Mouse (Mus musculus): ENCODE measurements at regions not wholly inside any gene's neighbourhood (a gene's known extent, or its start where the extent isn't known, plus 50 kb on each side); places are given as distances from the start of the nearest gene placed in this dataset.

DNA sequence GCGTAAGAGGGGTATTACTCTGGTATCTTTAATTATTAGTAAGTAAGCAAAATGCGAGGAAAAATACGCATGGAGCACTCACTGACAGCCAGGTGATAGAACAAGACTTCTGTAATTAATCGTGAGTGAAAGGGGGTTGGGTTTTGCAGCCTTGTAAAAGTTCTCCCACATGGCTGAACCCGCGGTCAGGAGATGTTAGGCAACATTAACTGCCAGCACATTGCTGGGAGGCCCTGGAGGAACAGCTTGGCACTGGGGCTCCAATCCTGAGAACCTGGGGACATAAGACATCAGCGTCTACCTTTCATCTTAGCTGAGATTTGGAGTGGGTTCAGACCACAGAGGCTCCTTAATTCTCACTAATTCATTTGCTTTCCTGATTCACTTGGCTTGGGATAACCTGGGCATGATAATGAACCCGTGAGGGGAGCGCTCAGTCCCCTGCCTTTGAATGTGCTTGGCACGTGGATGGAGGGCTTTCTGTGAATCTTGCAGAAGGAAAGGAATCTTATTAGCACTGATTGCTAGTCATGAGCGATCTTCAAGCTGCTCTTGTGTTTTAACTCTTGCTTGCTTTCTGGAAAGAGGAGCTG lies 241.3 kb downstream of the Fign start:
- Histone ChIP-seq H3K9ac (ENCODE audit: low read depth, low read length) (no peak overlapping the region), H3K4me1 (replicated peaks; ENCODE audit: control insufficient read depth, insufficient read depth, low read length) (no peaks in the 10 kb centered on the region), H3K9me3 (ENCODE audit: control insufficient read depth, low read length) (no peaks in the 10 kb centered on the region), H3K4me3 (ENCODE audit: low read depth, low read length) (no peak overlapping the region), H3K27ac (ENCODE audit: low read depth, low read length) (no peak overlapping the region), H3K36me3 (ENCODE audit: control insufficient read depth, insufficient read depth, low read length) (no peaks in the 10 kb centered on the region), H3K4me2 (replicated peaks; ENCODE audit: low read depth, low read length) (no peak overlapping the region), H3K27me3 (ENCODE audit: control insufficient read depth, insufficient read depth, low read length) (no peaks in the 10 kb centered on the region)
- DNase-seq (ENCODE audit: low spot score) (no peak), ATAC-seq (ENCODE audit: low FRiP score) (no peak)
- 63% methylated on average over 11 of the region's 11 CpGs for WGBS

DNA sequence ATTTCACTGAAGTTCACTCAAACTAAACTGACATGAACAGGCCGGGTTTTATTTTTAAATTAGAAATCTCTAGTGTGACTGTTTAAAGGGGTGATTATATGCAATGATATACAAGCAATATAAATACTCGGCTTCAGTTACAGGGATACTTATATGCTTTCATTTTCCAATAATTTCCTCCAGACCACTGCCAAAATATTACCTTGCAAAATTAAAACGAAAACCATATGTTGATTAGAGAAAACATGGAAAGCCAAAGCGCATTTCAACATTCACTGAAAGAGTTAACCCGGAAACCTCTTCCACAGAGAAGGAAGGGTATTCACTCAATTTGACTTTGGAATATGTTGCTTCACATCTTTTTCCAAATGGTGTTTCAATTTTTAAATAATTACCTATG lies 242.4 kb downstream of the Fign start:
- H3K27ac ChIP-seq (ENCODE audit: low read depth, low read length): no peak overlapping the region
- ATAC-seq (ENCODE audit: low FRiP score): no peak
- DNase-seq (ENCODE audit: low spot score): no peak
- H3K27me3 ChIP-seq (ENCODE audit: control insufficient read depth, insufficient read depth, low read length): no peaks in the 10 kb centered on the region
- H3K4me2 ChIP-seq (replicated peaks; ENCODE audit: low read depth, low read length): no peak overlapping the region
- H3K9ac ChIP-seq (ENCODE audit: low read depth, low read length): no peak overlapping the region
- no peaks in the 10 kb centered on the region for H3K9me3 ChIP-seq (ENCODE audit: control insufficient read depth, low read length)
- no peak overlapping the region for H3K4me3 ChIP-seq (ENCODE audit: low read depth, low read length)
- H3K36me3 ChIP-seq (ENCODE audit: control insufficient read depth, insufficient read depth, low read length): no peaks in the 10 kb centered on the region
- WGBS: 79% methylated on average over 5 of the region's 5 CpGs
- H3K4me1 ChIP-seq (replicated peaks; ENCODE audit: control insufficient read depth, insufficient read depth, low read length): no peaks in the 10 kb centered on the region

DNA sequence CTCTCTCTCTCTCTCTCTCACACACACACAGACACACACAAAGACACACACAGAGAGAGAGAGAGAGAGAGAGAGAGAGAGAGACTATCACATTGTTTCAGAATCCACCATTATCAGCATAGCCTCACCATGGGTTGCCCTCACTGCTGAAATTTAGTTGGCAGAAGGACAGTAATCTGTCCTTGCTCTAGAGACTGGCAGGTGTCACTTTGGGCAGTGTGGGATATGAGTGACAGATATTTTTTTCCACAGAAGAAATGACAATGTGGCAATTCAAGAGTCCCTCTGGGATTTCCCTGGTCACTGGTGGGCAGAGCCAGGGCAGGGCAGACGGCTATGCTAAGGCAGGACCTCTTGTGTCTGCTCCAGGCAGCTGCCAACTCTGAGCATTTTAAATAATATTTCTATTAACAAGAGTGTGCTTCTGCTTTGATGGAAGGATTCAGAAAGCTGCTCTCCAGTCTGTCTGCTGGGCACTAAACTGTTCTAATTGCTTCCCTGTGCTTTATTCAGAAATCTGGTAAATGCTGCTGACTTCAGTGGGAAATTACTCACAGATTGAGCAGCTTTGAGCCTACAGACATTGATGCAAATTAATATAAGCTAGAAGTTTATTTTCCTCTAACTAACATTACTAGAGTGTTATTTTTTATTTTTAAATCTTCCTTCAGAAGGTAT lies 243.5 kb downstream of the Fign start:
- 24% methylated on average over 1 of the region's 1 CpGs for WGBS
- Histone ChIP-seq H3K4me3 (ENCODE audit: low read depth, low read length) (no peak overlapping the region), H3K36me3 (ENCODE audit: control insufficient read depth, insufficient read depth, low read length) (no peaks in the 10 kb centered on the region), H3K9ac (ENCODE audit: low read depth, low read length) (no peak overlapping the region), H3K4me2 (replicated peaks; ENCODE audit: low read depth, low read length) (no peak overlapping the region), H3K27me3 (ENCODE audit: control insufficient read depth, insufficient read depth, low read length) (no peaks in the 10 kb centered on the region), H3K9me3 (ENCODE audit: control insufficient read depth, low read length) (no peaks in the 10 kb centered on the region), H3K4me1 (replicated peaks; ENCODE audit: control insufficient read depth, insufficient read depth, low read length) (no peaks in the 10 kb centered on the region), H3K27ac (ENCODE audit: low read depth, low read length) (no peak overlapping the region)
- no peak for DNase-seq (ENCODE audit: low spot score)
- peak; percentile 26; the same call in 1 of the 2 replicates for ATAC-seq (ENCODE audit: low FRiP score)

GRCm38 (mm10) chr2:63853226-63853625 lies 244.6 kb downstream of the Fign start:
- DNase-seq (ENCODE audit: low spot score) (no peak), ATAC-seq (ENCODE audit: low FRiP score) (no peak)
- 63% methylated on average over 10 of the region's 10 CpGs for WGBS

GRCm38 (mm10) chr2:63852287-63852686 lies 245.6 kb downstream of the Fign start:
- Histone ChIP-seq H3K4me1 (replicated peaks; ENCODE audit: control insufficient read depth, insufficient read depth, low read length) (no peaks in the 10 kb centered on the region), H3K4me2 (replicated peaks; ENCODE audit: low read depth, low read length) (no peak overlapping the region), H3K27me3 (ENCODE audit: control insufficient read depth, insufficient read depth, low read length) (no peaks in the 10 kb centered on the region), H3K36me3 (ENCODE audit: control insufficient read depth, insufficient read depth, low read length) (no peaks in the 10 kb centered on the region), H3K27ac (ENCODE audit: low read depth, low read length) (no peak overlapping the region), H3K4me3 (ENCODE audit: low read depth, low read length) (no peak overlapping the region), H3K9me3 (ENCODE audit: control insufficient read depth, low read length) (no peaks in the 10 kb centered on the region), H3K9ac (ENCODE audit: low read depth, low read length) (no peak overlapping the region)
- ATAC-seq (ENCODE audit: low FRiP score) (0 out of 2 replicates have a peak, but pooled peaks have one; percentile 28), DNase-seq (ENCODE audit: low spot score) (no peak)
- 68% methylated on average over 6 of the region's 6 CpGs for WGBS

More at GRCm38 (mm10) chr2:63853226-63853625, 244.6 kb downstream of the Fign start:
- Histone ChIP-seq H3K27ac (ENCODE audit: low read depth, low read length) (no peak overlapping the region), H3K4me1 (replicated peaks; ENCODE audit: control insufficient read depth, insufficient read depth, low read length) (no peaks in the 10 kb centered on the region), H3K4me2 (replicated peaks; ENCODE audit: low read depth, low read length) (no peak overlapping the region), H3K9me3 (ENCODE audit: control insufficient read depth, low read length) (no peaks in the 10 kb centered on the region), H3K9ac (ENCODE audit: low read depth, low read length) (no peak overlapping the region), H3K36me3 (ENCODE audit: control insufficient read depth, insufficient read depth, low read length) (no peaks in the 10 kb centered on the region), H3K4me3 (ENCODE audit: low read depth, low read length) (no peak overlapping the region), H3K27me3 (ENCODE audit: control insufficient read depth, insufficient read depth, low read length) (no peaks in the 10 kb centered on the region)

- ATAC-seq (ENCODE audit: low FRiP score): no peak
- no peaks in the 10 kb centered on the region for H3K4me1 ChIP-seq (replicated peaks; ENCODE audit: control insufficient read depth, insufficient read depth, low read length)
- no peak overlapping the region for H3K4me2 ChIP-seq (replicated peaks; ENCODE audit: low read depth, low read length)
- DNase-seq (ENCODE audit: low spot score): no peak
- H3K9me3 ChIP-seq (ENCODE audit: control insufficient read depth, low read length): no peaks in the 10 kb centered on the region
- H3K36me3 ChIP-seq (ENCODE audit: control insufficient read depth, insufficient read depth, low read length): no peaks in the 10 kb centered on the region
- WGBS: 81% methylated on average over 5 of the region's 5 CpGs
- no peaks in the 10 kb centered on the region for H3K27me3 ChIP-seq (ENCODE audit: control insufficient read depth, insufficient read depth, low read length)
- H3K27ac ChIP-seq (ENCODE audit: low read depth, low read length): no peak overlapping the region
- no peak overlapping the region for H3K4me3 ChIP-seq (ENCODE audit: low read depth, low read length)
- H3K9ac ChIP-seq (ENCODE audit: low read depth, low read length): no peak overlapping the region
These were observed 247.8 kb downstream of the Fign start for GRCm38 (mm10) chr2:63850033-63850432.

GRCm38 (mm10) chr2:63849486-63849885 lies 248.4 kb downstream of the Fign start:
- Histone ChIP-seq H3K27ac (ENCODE audit: low read depth, low read length) (no peak overlapping the region), H3K4me1 (replicated peaks; ENCODE audit: control insufficient read depth, insufficient read depth, low read length) (no peaks in the 10 kb centered on the region), H3K9me3 (ENCODE audit: control insufficient read depth, low read length) (no peaks in the 10 kb centered on the region), H3K27me3 (ENCODE audit: control insufficient read depth, insufficient read depth, low read length) (no peaks in the 10 kb centered on the region), H3K36me3 (ENCODE audit: control insufficient read depth, insufficient read depth, low read length) (no peaks in the 10 kb centered on the region), H3K9ac (ENCODE audit: low read depth, low read length) (no peak overlapping the region), H3K4me2 (replicated peaks; ENCODE audit: low read depth, low read length) (no peak overlapping the region), H3K4me3 (ENCODE audit: low read depth, low read length) (no peak overlapping the region)
- DNase-seq (ENCODE audit: low spot score): no peak
- WGBS: 79% methylated on average over 6 of the region's 6 CpGs
- no peak for ATAC-seq (ENCODE audit: low FRiP score)

- whole genome bisulfite sequencing: 83% methylated on average over 4 of the region's 4 CpGs
- DNase-seq (ENCODE audit: low spot score) (no peak), ATAC-seq (ENCODE audit: low FRiP score) (no peak)
- no peaks in the 10 kb centered on the region for H3K9me3 ChIP-seq (ENCODE audit: control insufficient read depth, low read length)
- no peak overlapping the region for H3K9ac ChIP-seq (ENCODE audit: low read depth, low read length)
- no peaks in the 10 kb centered on the region for H3K4me1 ChIP-seq (replicated peaks; ENCODE audit: control insufficient read depth, insufficient read depth, low read length)
- H3K4me2 ChIP-seq (replicated peaks; ENCODE audit: low read depth, low read length): no peak overlapping the region
- no peak overlapping the region for H3K4me3 ChIP-seq (ENCODE audit: low read depth, low read length)
- H3K36me3 ChIP-seq (ENCODE audit: control insufficient read depth, insufficient read depth, low read length): no peaks in the 10 kb centered on the region
- H3K27me3 ChIP-seq (ENCODE audit: control insufficient read depth, insufficient read depth, low read length): no peaks in the 10 kb centered on the region
- H3K27ac ChIP-seq (ENCODE audit: low read depth, low read length): no peak overlapping the region
These were observed 265.7 kb downstream of the Fign start for GRCm38 (mm10) chr2:63832041-63832714.

DNA sequence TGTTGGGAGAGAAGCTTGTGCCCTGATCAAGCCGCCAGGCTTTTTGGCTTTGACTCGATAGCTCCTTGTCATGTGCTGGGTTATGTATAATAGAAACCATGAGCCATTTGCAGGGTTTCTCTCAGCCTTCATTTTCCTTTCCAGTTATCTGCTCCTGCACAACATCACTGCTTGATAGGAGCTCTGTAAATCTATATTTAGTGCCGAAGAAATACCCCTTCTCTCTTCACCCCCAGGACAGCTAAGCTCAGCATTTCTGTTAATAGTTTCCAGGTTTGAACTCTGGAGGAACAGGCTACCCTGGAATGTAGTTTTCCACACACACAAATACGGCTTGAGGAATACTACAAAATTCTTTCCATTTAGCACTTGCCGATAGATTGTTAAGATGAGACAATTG lies 267.4 kb downstream of the Fign start:
- Histone ChIP-seq H3K4me3 (ENCODE audit: low read depth, low read length) (no peak overlapping the region), H3K9ac (ENCODE audit: low read depth, low read length) (no peak overlapping the region), H3K4me2 (replicated peaks; ENCODE audit: low read depth, low read length) (no peak overlapping the region), H3K27ac (ENCODE audit: low read depth, low read length) (no peak overlapping the region), H3K4me1 (replicated peaks; ENCODE audit: control insufficient read depth, insufficient read depth, low read length) (no peaks in the 10 kb centered on the region), H3K36me3 (ENCODE audit: control insufficient read depth, insufficient read depth, low read length) (no peaks in the 10 kb centered on the region), H3K9me3 (ENCODE audit: control insufficient read depth, low read length) (no peaks in the 10 kb centered on the region), H3K27me3 (ENCODE audit: control insufficient read depth, insufficient read depth, low read length) (no peaks in the 10 kb centered on the region)
- WGBS: 71% methylated on average over 5 of the region's 5 CpGs
- DNase-seq (ENCODE audit: low spot score) (no peak), ATAC-seq (ENCODE audit: low FRiP score) (no peak)
